Mouse (Mus musculus): ENCODE data around the gene Polr2j.

- TF ChIP-seq CTCF (conservative IDR thresholded peaks at IDR 0.05 in 1 of 2, IDR thresholded peaks at IDR 0.05 in 1 of 2; ENCODE audit: low read depth in 2 of 2, low read length in 2 of 2), result peak in 1 of 2 experiments; percentile 75; a peak in 2 of 4 replicates
- TF ChIP-seq EP300 (IDR thresholded peaks at IDR 0.05; ENCODE audit: low read length), result no peak
- no peak for TF ChIP-seq ZMIZ1 (IDR thresholded peaks at IDR 0.05; ENCODE audit: low read depth, low read length)
- TF ChIP-seq E2F4 (IDR thresholded peaks at IDR 0.05; ENCODE audit: insufficient replicate concordance, low read depth, low read length), result no peak
- peak; percentile 92 for TF ChIP-seq ELF1 (IDR thresholded peaks at IDR 0.05; ENCODE audit: low read depth, low read length)
- no peak for TF ChIP-seq MAZ (IDR thresholded peaks at IDR 0.05; ENCODE audit: low read depth, low read length)
Observed at GRCm38 (mm10) chr5:136135571-136136291, 19.3 kb downstream of the Polr2j start, which contains the start of the genes Lrwd1 and Alkbh4.
